Mouse (Mus musculus) forebrain, embryonic 12.5 days (tissue): ENCODE data around the gene Rin1. TPM values are rescaled to one million over a fixed set of nuclear protein-coding genes. Genes with fewer than 3 reads are reported as not detected.

Source experiments
- ATAC-seq: fragments of 200-750 bp; cut with Nextera tagmentation; 2 replicates; pipeline ENCODE4 v1.8.0; 2017; ENCODE audit warnings: moderate TSS enrichment; ENCODE audit not compliant: low FRiP score
- H3K27ac ChIP-seq: fragments of 300-500 bp; sonication (generic); 2 replicates; pipeline ENCODE4 v1.5.1; 2016; ENCODE audit warnings: mild to moderate bottlenecking
- H3K27me3 ChIP-seq: fragments of 300-500 bp; sonication (generic); 2 replicates; pipeline ENCODE4 v1.6.1; 2016; ENCODE audit warnings: mild to moderate bottlenecking
- H3K36me3 ChIP-seq: fragments of 300-500 bp; sonication (generic); replicated peaks from 2 replicates; pipeline ENCODE4 v1.6.1; 2016; ENCODE audit warnings: mild to moderate bottlenecking
- H3K4me1 ChIP-seq: fragments of 300-500 bp; sonication (generic); 2 replicates; pipeline ENCODE4 v1.6.1; 2016
- H3K4me2 ChIP-seq: fragments of 300-500 bp; sonication (generic); 2 replicates; pipeline ENCODE4 v1.6.1; 2016; ENCODE audit warnings: mild to moderate bottlenecking, moderate library complexity
- H3K4me3 ChIP-seq: fragments of 300-500 bp; sonication (generic); replicated peaks from 2 replicates; pipeline ENCODE4 v1.5.1; 2016; ENCODE audit warnings: mild to moderate bottlenecking
- H3K9ac ChIP-seq: fragments of 300-500 bp; sonication (generic); 2 replicates; pipeline ENCODE4 v1.6.1; 2016; ENCODE audit warnings: mild to moderate bottlenecking
- H3K9me3 ChIP-seq: fragments of 300-500 bp; sonication (generic); 2 replicates; pipeline ENCODE4 v1.6.1; 2016
- WGBS: fragments of 180-500 bp; shearing (Covaris S2); methylation state at CpG from one replicate; pipeline ENCODE4 v1.1.7; 2016; 5-methylcytosine and 5-hydroxymethylcytosine counted together
- polyA plus RNA-seq: library from polyadenylated mRNA; unstranded; fragments of >200 nt; fragmentation: Nextera tagmentation; extraction: Ambion mirVana; gene quantifications from 2 replicates; pipeline ENCODE4 v1.2.1, GENCODE M21; 2016

The Rin1 gene
- polyA plus RNA-seq, 1 experiment from 2014 or later = 1.6 TPM

GRCm38 (mm10) chr19:5048138-5049056 is 1.9 kb upstream of the Rin1 start:
- no peak for ATAC-seq
- H3K9me3 ChIP-seq = no peaks in the 10 kb centered on the region
- H3K27ac ChIP-seq = no peak overlapping the region
- WGBS = 86% methylated on average over 14 of the region's 14 CpGs
- H3K9ac ChIP-seq = no peak overlapping the region
- H3K27me3 ChIP-seq = peaks cover 37% of the 10 kb centered on the region
- no peak overlapping the region for H3K4me2 ChIP-seq
- H3K4me1 ChIP-seq = peaks cover 22% of the 10 kb centered on the region
- no peak overlapping the region for H3K4me3 ChIP-seq
- peaks cover 51% of the 10 kb centered on the region for H3K36me3 ChIP-seq

- Histone ChIP-seq H3K4me2 (no peak overlapping the region), H3K9ac (0 out of 2 replicates have a peak overlapping the region, but pooled peaks have one; percentile 22), H3K27ac (peak overlapping the region; percentile 6; the same call in 1 of the 2 replicates), H3K4me1 (peaks cover 22% of the 10 kb centered on the region), H3K27me3 (peaks cover 45% of the 10 kb centered on the region), H3K9me3 (no peaks in the 10 kb centered on the region), H3K36me3 (peaks cover 43% of the 10 kb centered on the region), H3K4me3 (no peak overlapping the region)
- no peak for ATAC-seq
- 74% methylated on average over 6 of the region's 6 CpGs for WGBS
Measured at GRCm38 (mm10) chr19:5049325-5049724, 956 bp upstream of the Rin1 start.

DNA sequence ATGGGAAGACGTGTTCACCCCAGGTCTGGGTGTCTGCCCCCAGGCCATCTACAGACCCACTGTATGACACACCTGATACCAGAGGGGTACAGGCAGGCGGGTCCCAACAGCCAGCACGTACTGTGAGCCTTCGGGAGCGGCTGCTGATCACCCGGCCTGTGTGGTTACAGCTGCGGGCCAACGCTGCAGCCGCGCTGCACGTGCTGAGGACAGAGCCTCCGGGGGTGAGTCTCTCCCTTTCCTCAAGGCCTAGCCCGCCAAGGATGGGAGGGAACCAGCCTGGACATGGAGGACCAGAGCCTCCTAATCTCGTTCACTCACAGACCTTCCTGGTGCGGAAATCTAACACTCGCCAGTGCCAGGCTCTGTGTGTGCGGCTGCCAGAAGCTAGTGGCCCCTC is 750 bp downstream of the Rin1 start:
- no peak overlapping the region for H3K27ac ChIP-seq
- H3K4me3 ChIP-seq = 0 out of 2 replicates have a peak overlapping the region, but pooled peaks have one; percentile 15
- peak overlapping the region; percentile 8; the same call in 1 of the 2 replicates for H3K4me2 ChIP-seq
- H3K9ac ChIP-seq = no peak overlapping the region
- H3K36me3 ChIP-seq = peaks cover 35% of the 10 kb centered on the region
- WGBS = 6% methylated on average over 17 of the region's 17 CpGs
- no peaks in the 10 kb centered on the region for H3K9me3 ChIP-seq
- H3K27me3 ChIP-seq = peaks cover 48% of the 10 kb centered on the region
- ATAC-seq = no peak
- H3K4me1 ChIP-seq = peaks cover 22% of the 10 kb centered on the region

DNA sequence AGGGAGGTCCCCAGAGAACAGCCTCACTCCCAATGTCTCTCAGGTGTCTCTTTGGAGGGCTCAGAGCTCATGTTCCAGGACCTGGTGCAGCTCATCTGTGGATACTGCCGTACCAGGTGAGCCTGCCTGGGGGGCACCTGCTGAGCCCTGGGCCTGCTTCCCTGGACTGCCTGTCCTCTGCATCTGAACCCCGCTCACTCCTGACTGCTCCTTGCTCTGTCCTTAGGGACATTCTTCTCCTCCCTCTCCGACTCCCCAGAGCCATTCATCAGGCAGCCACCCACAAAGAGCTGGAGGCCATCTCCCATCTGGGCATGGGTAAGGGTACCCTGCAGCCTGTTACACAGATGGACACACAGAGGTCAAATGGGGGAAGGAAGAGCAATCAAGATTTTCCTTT is 1.2 kb downstream of the Rin1 start:
- ATAC-seq = no peak
- Histone ChIP-seq H3K4me3 (no peak overlapping the region), H3K27me3 (peaks cover 48% of the 10 kb centered on the region), H3K4me1 (peaks cover 27% of the 10 kb centered on the region), H3K36me3 (peaks cover 32% of the 10 kb centered on the region), H3K9me3 (no peaks in the 10 kb centered on the region), H3K27ac (no peak overlapping the region), H3K4me2 (no peak overlapping the region), H3K9ac (no peak overlapping the region)
- 33% methylated on average over 3 of the region's 3 CpGs for WGBS

DNA sequence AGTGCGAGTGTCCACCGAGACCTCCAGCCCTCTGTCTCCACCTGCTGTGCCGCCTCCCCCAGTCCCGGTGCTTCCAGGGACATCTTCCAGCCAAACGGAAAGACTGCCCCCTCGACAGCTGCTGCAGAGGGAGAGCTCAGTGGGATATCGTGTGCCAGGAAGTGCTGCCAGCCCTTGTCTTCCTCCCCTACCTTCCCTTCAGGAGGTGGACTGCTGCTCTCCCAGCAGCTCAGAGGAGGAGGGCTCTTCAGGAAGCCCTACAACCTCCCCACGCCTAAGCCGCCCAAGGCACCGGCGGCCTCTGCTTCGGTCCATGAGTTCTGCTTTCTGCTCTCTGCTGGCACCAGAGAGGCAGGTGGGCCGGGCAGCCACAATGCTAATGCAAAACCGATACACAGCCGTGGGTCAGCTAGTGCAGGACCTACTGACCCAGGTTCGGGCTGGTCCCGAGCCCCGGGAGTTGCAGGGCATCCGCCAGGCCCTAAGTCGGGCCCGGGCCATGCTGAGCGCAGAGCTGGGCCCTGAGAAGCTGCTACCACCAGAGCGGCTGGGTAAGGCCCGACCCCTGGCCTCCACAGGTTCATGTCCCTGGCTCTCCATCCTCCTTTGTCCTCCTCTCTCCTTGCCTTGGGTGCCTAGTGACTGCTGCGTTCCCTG is 2.0 kb downstream of the Rin1 start:
- Histone ChIP-seq H3K4me2 (no peak overlapping the region), H3K27me3 (peaks cover 51% of the 10 kb centered on the region), H3K4me1 (peaks cover 29% of the 10 kb centered on the region), H3K27ac (no peak overlapping the region), H3K36me3 (peaks cover 24% of the 10 kb centered on the region), H3K9me3 (no peaks in the 10 kb centered on the region), H3K4me3 (no peak overlapping the region; the same call in 1 of the 2 replicates), H3K9ac (no peak overlapping the region)
- WGBS = 36% methylated on average over 25 of the region's 25 CpGs
- ATAC-seq = no peak

DNA sequence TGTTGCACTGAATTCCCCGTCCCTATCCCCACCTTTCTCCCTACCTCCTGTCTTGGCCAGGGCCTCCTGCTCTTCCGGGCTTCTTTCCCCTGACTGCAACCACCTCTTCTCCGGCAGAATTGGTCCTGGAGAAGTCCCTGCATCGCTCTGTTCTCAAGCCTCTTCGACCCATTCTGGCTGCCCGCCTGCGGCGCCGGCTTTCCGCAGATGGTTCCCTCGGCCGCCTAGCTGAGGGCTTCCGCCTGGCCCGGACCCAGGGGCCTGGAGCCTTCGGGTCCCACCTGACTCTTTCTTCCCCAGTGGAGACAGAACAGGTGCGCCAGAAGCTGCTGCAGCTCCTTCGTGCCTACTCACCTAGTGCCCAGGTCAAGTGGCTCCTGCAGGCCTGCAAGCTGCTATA is 2.6 kb downstream of the Rin1 start:
- H3K36me3 ChIP-seq = peaks cover 19% of the 10 kb centered on the region
- H3K4me3 ChIP-seq = no peak overlapping the region
- peaks cover 55% of the 10 kb centered on the region for H3K27me3 ChIP-seq
- no peak overlapping the region for H3K9ac ChIP-seq
- H3K27ac ChIP-seq = no peak overlapping the region
- no peak overlapping the region for H3K4me2 ChIP-seq
- ATAC-seq = no peak
- peaks cover 30% of the 10 kb centered on the region for H3K4me1 ChIP-seq
- 63% methylated on average over 17 of the region's 17 CpGs for WGBS
- no peaks in the 10 kb centered on the region for H3K9me3 ChIP-seq

- Histone ChIP-seq H3K4me3 (no peak overlapping the region), H3K4me1 (peaks cover 40% of the 10 kb centered on the region), H3K4me2 (no peak overlapping the region), H3K27me3 (peaks cover 61% of the 10 kb centered on the region), H3K9ac (no peak overlapping the region), H3K27ac (no peak overlapping the region), H3K36me3 (peaks cover 9% of the 10 kb centered on the region), H3K9me3 (no peaks in the 10 kb centered on the region)
- WGBS = 23% methylated on average over 9 of the region's 9 CpGs
- no peak for ATAC-seq
Measured at GRCm38 (mm10) chr19:5053909-5054308, 3.6 kb downstream of the Rin1 start.

GRCm38 (mm10) chr19:5056251-5056650 is 6.0 kb downstream of the Rin1 start:
- no peak overlapping the region for H3K4me2 ChIP-seq
- ATAC-seq = peak; percentile 61
- no peaks in the 10 kb centered on the region for H3K36me3 ChIP-seq
- H3K9ac ChIP-seq = no peak overlapping the region
- H3K27ac ChIP-seq = no peak overlapping the region
- H3K4me3 ChIP-seq = no peak overlapping the region
- H3K9me3 ChIP-seq = no peaks in the 10 kb centered on the region
- peaks cover 42% of the 10 kb centered on the region for H3K4me1 ChIP-seq
- WGBS = 7% methylated on average over 6 of the region's 6 CpGs
- peaks cover 46% of the 10 kb centered on the region for H3K27me3 ChIP-seq

GRCm38 (mm10) chr19:5057876-5058775 is 7.8 kb downstream of the Rin1 start:
- Histone ChIP-seq H3K36me3 (no peaks in the 10 kb centered on the region), H3K4me2 (no peak overlapping the region), H3K9ac (0 out of 2 replicates have a peak overlapping the region, but pooled peaks have one; percentile 25), H3K9me3 (no peaks in the 10 kb centered on the region), H3K4me3 (no peak overlapping the region), H3K27ac (no peak overlapping the region), H3K4me1 (peaks cover 39% of the 10 kb centered on the region), H3K27me3 (peaks cover 33% of the 10 kb centered on the region)
- 24% methylated on average over 16 of the region's 16 CpGs for WGBS
- ATAC-seq = no peak

- Histone ChIP-seq H3K27me3 (peaks cover 23% of the 10 kb centered on the region), H3K9me3 (no peaks in the 10 kb centered on the region), H3K27ac (no peak overlapping the region), H3K4me3 (no peak overlapping the region; the same call in 1 of the 2 replicates), H3K36me3 (no peaks in the 10 kb centered on the region), H3K4me2 (no peak overlapping the region), H3K4me1 (peaks cover 39% of the 10 kb centered on the region), H3K9ac (peak overlapping the region; percentile 25; the same call in 1 of the 2 replicates)
- WGBS = 10% methylated on average over 10 of the region's 10 CpGs
- no peak for ATAC-seq
Measured at GRCm38 (mm10) chr19:5058801-5059771, 8.8 kb downstream of the Rin1 start.
